In genomic region chr7:6883376-6884147, GRCm38 (mm10) we compare ENCODE assay signal across 23 mouse cellular contexts.
A peak's percentile ranks its signal among the peaks of the same experiment; 100 is the strongest.
DNase-seq lines count a peak whose midpoint lies in the region; ATAC-seq and TF ChIP-seq lines count a peak whose summit lies in the region.
"Had no signal": no experiment of that assay in that cellular context is flagged by ENCODE, and none has a peak within 500 bp of the region (broad histone marks: within the 10 kb centered on the region; RNA-seq: fewer than 3 reads in every experiment).

No protein-coding gene starts in this region.

- no peaks in the 10 kb centered on the region for H3K27me3 ChIP-seq in liver, adult 2 months (ENCODE audit: control insufficient read depth, insufficient read depth, low read length)
- H3K27me3 ChIP-seq in liver, embryonic 12.5 days (replicated peaks) = no peaks in the 10 kb centered on the region
- no peaks in the 10 kb centered on the region for H3K27me3 ChIP-seq in intestine, postnatal 0 days (replicated peaks; ENCODE audit: control insufficient read depth, insufficient read depth, low read length)
- H3K27me3 ChIP-seq in liver, embryonic 16.5 days (ENCODE audit: control insufficient read depth, insufficient read depth, low read depth, low read length) = no peaks in the 10 kb centered on the region
- H3K27me3 ChIP-seq: forebrain, embryonic 13.5 days had no signal

- H3K9me3 ChIP-seq in liver, embryonic 12.5 days (replicated peaks) = no peaks in the 10 kb centered on the region
- H3K9me3 ChIP-seq in intestine, postnatal 0 days (ENCODE audit: control insufficient read depth) = no peaks in the 10 kb centered on the region
- H3K9me3 ChIP-seq in liver, embryonic 16.5 days (replicated peaks; ENCODE audit: control insufficient read depth, low read length) = no peaks in the 10 kb centered on the region
- H3K9me3 ChIP-seq: embryonic facial prominence, embryonic 10.5 days; forebrain, embryonic 13.5 days; G1E; heart, embryonic 10.5 days had no signal

- no peak for TF ChIP-seq POLR2A in liver, adult 2 months (IDR thresholded peaks at IDR 0.05; ENCODE audit: extremely low read depth, insufficient read depth, low read length)

- no peaks in the 10 kb centered on the region for H3K36me3 ChIP-seq in liver, adult 2 months (ENCODE audit: control insufficient read depth, insufficient read depth, low read length)
- no peaks in the 10 kb centered on the region for H3K36me3 ChIP-seq in liver, embryonic 12.5 days
- no peaks in the 10 kb centered on the region for H3K36me3 ChIP-seq in intestine, postnatal 0 days (ENCODE audit: control insufficient read depth, insufficient read depth)
- no peaks in the 10 kb centered on the region for H3K36me3 ChIP-seq in liver, embryonic 16.5 days (ENCODE audit: control insufficient read depth, insufficient read depth)
- H3K36me3 ChIP-seq: embryonic facial prominence, embryonic 10.5 days; G1E; heart, embryonic 10.5 days had no signal

- intact Hi-C loops in heart, postnatal 10 days (cut with DNase I) = no loop called here

- H3K4me3 ChIP-seq in liver, adult 2 months (ENCODE audit: insufficient read depth, low read depth, low read length) = no peak overlapping the region
- H3K4me3 ChIP-seq in liver, embryonic 12.5 days = no peak overlapping the region
- no peak overlapping the region for H3K4me3 ChIP-seq in intestine, postnatal 0 days (ENCODE audit: low read depth, low read length)
- H3K4me3 ChIP-seq in liver, embryonic 16.5 days (ENCODE audit: low read depth, low read length) = no peak overlapping the region
- H3K4me3 ChIP-seq: embryonic facial prominence, embryonic 10.5 days; forebrain, embryonic 13.5 days; gastrocnemius, adult 2 months; heart, embryonic 10.5 days had no signal

- H3K4me1 ChIP-seq in liver, adult 2 months (ENCODE audit: control insufficient read depth, insufficient read depth, low read length) = peaks cover 2% of the 10 kb centered on the region; the same call in 1 of the 2 replicates
- no peaks in the 10 kb centered on the region for H3K4me1 ChIP-seq in liver, embryonic 12.5 days
- H3K4me1 ChIP-seq in intestine, postnatal 0 days (replicated peaks; ENCODE audit: control insufficient read depth, insufficient read depth, low read length) = no peaks in the 10 kb centered on the region
- H3K4me1 ChIP-seq in liver, embryonic 16.5 days (ENCODE audit: control insufficient read depth, low read depth, low read length) = no peaks in the 10 kb centered on the region
- H3K4me1 ChIP-seq: forebrain, embryonic 13.5 days had no signal

- H3K27ac ChIP-seq in liver, adult 2 months (replicated peaks; ENCODE audit: insufficient read depth, low read depth, low read length) = no peak overlapping the region
- H3K27ac ChIP-seq in liver, embryonic 12.5 days = no peak overlapping the region
- H3K27ac ChIP-seq in intestine, postnatal 0 days (ENCODE audit: low read depth, low read length) = no peak overlapping the region
- H3K27ac ChIP-seq in liver, embryonic 16.5 days (ENCODE audit: low read length) = peak overlapping the region; percentile 60
- H3K27ac ChIP-seq: embryonic facial prominence, embryonic 10.5 days; forebrain, embryonic 13.5 days; gastrocnemius, adult 2 months; heart, embryonic 10.5 days had no signal

- no peaks in the 10 kb centered on the region for H3K79me2 ChIP-seq in liver, adult 2 months (ENCODE audit: control insufficient read depth, insufficient read depth, low read length)

- DNase-seq in heart, adult 11 months = peak; percentile 23
- no peak for DNase-seq in heart, postnatal 10 days
- DNase-seq in liver, adult 2 months (ENCODE audit: extremely low read depth, low read depth, low spot score) = peak; percentile 18
- DNase-seq in thymus, postnatal 14 days = no peak
- DNase-seq in frontal cortex, postnatal 25 days (ENCODE audit: low spot score in 2 of 2) = no peak
- DNase-seq: adrenal gland, adult 8-10 months; adrenal gland, postnatal 36 days; B cell, adult 2 months; cerebellum, adult 2 months; cerebellum, postnatal 10 days; forebrain, postnatal 0 days; gastrocnemius, adult 2 months; gastrocnemius, postnatal 25 days; heart, adult 18-20 months; heart, postnatal 14 days had no signal

- WGBS in liver, adult 2 months = 27% methylated on average over 8 of the region's 8 CpGs
- WGBS in liver, embryonic 12.5 days (ENCODE audit: insufficient replicate concordance) = 59% methylated on average over 8 of the region's 8 CpGs
- WGBS in intestine, postnatal 0 days = 61% methylated on average over 8 of the region's 8 CpGs
- 52% methylated on average over 8 of the region's 8 CpGs for WGBS in liver, embryonic 16.5 days (ENCODE audit: insufficient replicate concordance)

- ATAC-seq in liver, embryonic 12.5 days = no peak; the same call in 1 of the 2 replicates
- peak; percentile 37 for ATAC-seq in intestine, postnatal 0 days
- peak; percentile 87 for ATAC-seq in liver, embryonic 16.5 days (ENCODE audit: low read depth)
- ATAC-seq: CD4-positive, CD25-positive, alpha-beta regulatory T cell, adult 4 months; forebrain, embryonic 13.5 days; forebrain, postnatal 0 days had no signal

- no peak overlapping the region for H3K9ac ChIP-seq in liver, adult 2 months (ENCODE audit: low read depth, low read length)
- H3K9ac ChIP-seq in liver, embryonic 12.5 days = no peak overlapping the region
- no peak overlapping the region for H3K9ac ChIP-seq in intestine, postnatal 0 days (ENCODE audit: low read depth, low read length)
- H3K9ac ChIP-seq in liver, embryonic 16.5 days (ENCODE audit: low read depth, low read length) = no peak overlapping the region
- H3K9ac ChIP-seq: forebrain, embryonic 13.5 days; forebrain, postnatal 0 days had no signal

- no peak for TF ChIP-seq CTCF in liver, adult 2 months (IDR thresholded peaks at IDR 0.05; ENCODE audit: low read depth, low read length)
- TF ChIP-seq CTCF in intestine, postnatal 0 days (IDR thresholded peaks at IDR 0.05; ENCODE audit: low read depth) = no peak

- H3K4me2 ChIP-seq in liver, embryonic 12.5 days = no peak overlapping the region
- H3K4me2 ChIP-seq in intestine, postnatal 0 days (replicated peaks; ENCODE audit: low read depth) = no peak overlapping the region
- H3K4me2 ChIP-seq in liver, embryonic 16.5 days (ENCODE audit: low read depth, low read length) = no peak overlapping the region
- H3K4me2 ChIP-seq: forebrain, embryonic 13.5 days had no signal

Comparison
In these comparisons a context has a peak if more than half of its experiments do, and no peak if none do; other contexts are left out.
1. DNase-seq: peak in heart, adult 11 months (single experiment) and liver, adult 2 months (single experiment); none in heart, postnatal 10 days (0 of 2), thymus, postnatal 14 days (single experiment) and frontal cortex, postnatal 25 days (0 of 2).